Mouse (Mus musculus) gastrocnemius, postnatal 4 days (tissue): ENCODE measurements around the gene Ftl1-ps1. TPM values are rescaled to one million over a fixed set of nuclear protein-coding genes. Genes with fewer than 3 reads are reported as not detected.

ENCODE experiments used
- DNase-seq, 2 experiments: peaks; one replicate each; pipeline ENCODE4 v3.0.0; 2021 to 2022; ENCODE audit warnings: low spot score in 2 of 2, mixed read lengths in 2 of 2
- long read RNA-seq, 2 experiments: library from polyadenylated mRNA; stranded (forward); transcript quantifications; one replicate each; pipeline ENCODE4 v2.0.0; 2021
- microRNA-seq: library from miRNA; unstranded; fragments of <30 nt; microRNA quantifications from one replicate; pipeline ENCODE4 v1.2.0, GENCODE M21; 2021
- total RNA-seq, 2 experiments: library from RNA; stranded (reverse); gene quantifications; 2 replicates each; pipeline ENCODE4 v1.2.3; 2021

Ftl1-ps1 gene
- total RNA-seq, result 100 to 1,000 TPM; 369 to 414 TPM
- long read RNA-seq, experiment 1, transcript Ftl1-ps1-202 (1 exons, 938 nt), result major isoform, 519 of 519 reads
- long read RNA-seq, experiment 1, partial matches to known transcripts, result 0 of 519 reads
- long read RNA-seq, experiment 1, other reads (novel, unspliced or antisense), result 0 of 519 reads
- long read RNA-seq, experiment 2, transcript Ftl1-ps1-202 (1 exons, 938 nt), result major isoform, 488 of 488 reads
- long read RNA-seq, experiment 2, partial matches to known transcripts, result 0 of 488 reads
- long read RNA-seq, experiment 2, other reads (novel, unspliced or antisense), result 0 of 488 reads

DNA sequence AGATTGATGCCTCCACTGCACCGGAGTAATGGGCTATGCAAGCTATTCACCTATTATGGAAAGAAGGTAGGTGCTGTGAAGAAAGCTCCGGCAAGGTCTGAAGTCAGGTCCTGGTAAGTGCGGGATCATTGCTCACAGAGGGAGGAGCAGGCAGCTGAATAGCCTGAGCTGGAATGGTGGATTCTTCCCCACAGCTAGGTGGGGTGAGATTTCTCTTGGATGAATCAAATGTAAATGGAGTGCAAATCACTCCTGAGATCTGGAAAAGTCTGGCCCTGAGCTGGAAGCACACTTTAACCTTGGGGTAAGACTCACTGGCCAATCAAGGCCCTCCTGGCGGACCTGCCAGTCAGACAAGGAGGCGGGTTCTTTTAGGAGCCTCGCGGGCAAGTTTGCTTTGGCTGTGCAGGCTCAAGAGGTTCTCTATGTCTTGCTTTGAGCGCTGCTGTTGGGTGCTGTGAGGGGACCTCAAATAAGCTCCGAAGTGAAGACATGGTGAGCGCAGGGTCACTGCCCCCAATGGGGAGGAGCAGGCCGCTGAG lies at the start of gene Ftl1-ps1:
TSS of gene Ftl1-ps1 (plus strand) at position 397 of the 542 bp plus-strand sequence.
- no peak for DNase-seq

GRCm38 (mm10) chr13:74350435-74350906 lies 49.0 kb upstream of the Ftl1-ps1 start:
- no peak for DNase-seq

- no peak for DNase-seq
Observed at GRCm38 (mm10) chr13:74356491-74356890, 43.0 kb upstream of the Ftl1-ps1 start.

- no peak for DNase-seq
Observed at GRCm38 (mm10) chr13:74362218-74362617, 37.3 kb upstream of the Ftl1-ps1 start.

GRCm38 (mm10) chr13:74363176-74363858 lies 36.2 kb upstream of the Ftl1-ps1 start:
- DNase-seq, result peak in 1 of 2 experiments; percentile 13

GRCm38 (mm10) chr13:74363859-74364235 lies 35.6 kb upstream of the Ftl1-ps1 start, which contains the start of gene Lrrc14b:
Lrrc14b (minus strand) TSS chr13:74364005.
- DNase-seq, result peak in 1 of 2 experiments; percentile 16

- no peak for DNase-seq
Observed at GRCm38 (mm10) chr13:74381533-74382276, 17.8 kb upstream of the Ftl1-ps1 start.

DNA sequence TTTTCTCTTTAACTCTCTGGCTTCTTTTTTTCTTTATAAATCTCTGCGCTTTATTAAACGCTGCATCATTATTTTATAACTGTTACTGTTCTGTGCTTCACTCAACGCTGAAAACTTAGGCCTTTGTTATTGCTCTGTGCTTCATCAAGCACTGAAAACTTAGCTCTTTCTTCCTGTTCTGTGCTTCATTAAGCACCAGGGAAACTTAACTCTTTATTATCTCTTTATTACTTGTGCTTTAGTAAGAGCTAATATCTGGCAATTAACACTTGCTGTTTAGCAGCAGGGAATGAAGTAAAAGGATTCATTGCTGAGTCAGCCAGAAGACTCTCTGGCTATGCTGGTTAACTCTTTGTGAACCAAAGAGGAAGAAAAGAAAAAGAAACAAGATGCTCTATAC lies 17.2 kb upstream of the Ftl1-ps1 start:
- DNase-seq, result no peak

GRCm38 (mm10) chr13:74389730-74390129 lies 9.8 kb upstream of the Ftl1-ps1 start:
- no peak for DNase-seq

- DNase-seq, result peak in 1 of 2 experiments; percentile 56
Observed at GRCm38 (mm10) chr13:74390371-74390990, 9.0 kb upstream of the Ftl1-ps1 start, which contains the start of gene Zfp72. Zfp72 (minus strand) TSS chr13:74390836.

- DNase-seq, result no peak
Observed at GRCm38 (mm10) chr13:74391156-74391555, 8.3 kb upstream of the Ftl1-ps1 start.

DNA sequence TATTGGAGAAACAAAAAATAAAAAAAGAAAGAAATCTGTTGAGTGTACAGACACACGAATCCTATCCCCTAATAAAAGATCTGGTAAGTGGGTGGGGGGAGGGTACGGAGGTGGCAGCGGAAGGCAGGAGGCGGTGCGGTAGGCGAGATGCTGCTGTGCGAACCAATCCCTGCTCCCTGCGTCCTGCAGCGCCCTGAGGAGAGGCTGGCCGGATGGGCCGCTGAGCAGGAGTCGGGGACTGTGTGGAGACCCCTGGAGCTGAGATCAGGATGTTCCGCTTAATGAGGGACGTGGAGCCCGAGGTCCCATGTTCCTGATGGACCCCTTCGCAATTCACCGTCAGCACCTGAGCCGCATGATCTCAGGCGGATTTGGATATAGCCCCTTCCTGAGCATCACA lies 40.4 kb downstream of the Ftl1-ps1 start:
- DNase-seq, result no peak

Small RNA genes lying within 50 kb of the gene (microRNA-seq; reads per million reads assigned to microRNA genes)
- not detected for gene Mir692-3

Other genes with a start within 250 kb of the Ftl1-ps1 start
- gene Exoc3, start 191.0 kb upstream of the Ftl1-ps1 start, total RNA-seq, result 10 to 100 TPM; 39.0 to 43.5 TPM
- under 1 TPM; 0.22 to 0.39 TPM for gene Ahrr, start 107.4 kb upstream of the Ftl1-ps1 start, total RNA-seq
- gene Pdcd6, start 82.1 kb upstream of the Ftl1-ps1 start, total RNA-seq, result 10 to 100 TPM; 41.8 to 42.4 TPM
- 100 to 1,000 TPM; 396 to 440 TPM for gene Sdha, start 49.4 kb upstream of the Ftl1-ps1 start, total RNA-seq
- gene Ccdc127, start 49.4 kb upstream of the Ftl1-ps1 start, total RNA-seq, result 10 to 100 TPM; 47.7 to 51.1 TPM
- 10 to 100 TPM; 33.2 to 39.0 TPM for gene Lrrc14b, start 35.7 kb upstream of the Ftl1-ps1 start, total RNA-seq
- 1 to 10 TPM; 1.6 to 2.1 TPM for gene Zfp72, start 8.9 kb upstream of the Ftl1-ps1 start, total RNA-seq
- 1 to 10 TPM; 8.3 to 8.8 TPM for gene Zfp825, start 94.3 kb downstream of the Ftl1-ps1 start, total RNA-seq
- gene Erap1, start 239.9 kb downstream of the Ftl1-ps1 start, total RNA-seq, result 10 to 100 TPM; 15.7 to 20.8 TPM